25 mouse cellular contexts compared by ENCODE assay signal in the genomic region with DNA sequence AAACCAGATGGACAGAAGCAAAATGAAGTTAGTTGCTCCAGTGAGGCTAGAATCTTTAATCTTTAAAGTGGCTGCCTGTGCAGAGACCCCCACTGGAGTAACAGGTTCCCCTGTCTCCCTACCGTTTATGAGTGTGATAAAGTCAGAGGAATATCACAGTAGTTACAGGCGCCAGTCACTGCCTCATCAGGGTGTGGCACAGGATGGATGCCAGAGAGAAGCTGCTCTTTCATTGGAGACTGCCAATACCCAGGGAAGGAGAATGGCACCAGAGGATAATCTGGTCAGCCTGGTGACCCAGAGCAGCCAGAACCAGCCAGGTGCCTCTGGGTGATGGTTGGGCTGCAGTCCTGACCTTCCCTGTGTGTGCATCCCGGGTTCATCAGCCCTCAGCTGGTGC.
"Had no signal": no experiment of that assay in that cellular context is flagged by ENCODE, and none has a peak within 500 bp of the region (broad histone marks: within the 10 kb centered on the region; RNA-seq: fewer than 3 reads in every experiment).

No protein-coding gene starts in this region.

- H3K36me3 ChIP-seq: heart, embryonic 10.5 days; heart, embryonic 12.5 days; hindbrain, embryonic 10.5 days; hindbrain, embryonic 12.5 days; intestine, embryonic 15.5 days; limb, embryonic 13.5 days; limb, embryonic 15.5 days had no signal

- H3K4me3 ChIP-seq: gastrocnemius, adult 2 months; heart, embryonic 10.5 days; heart, embryonic 12.5 days; hindbrain, embryonic 10.5 days; hindbrain, embryonic 12.5 days; intestine, embryonic 15.5 days; limb, embryonic 13.5 days; limb, embryonic 15.5 days had no signal

- H3K27me3 ChIP-seq: heart, embryonic 12.5 days; hindbrain, embryonic 12.5 days; intestine, embryonic 15.5 days; limb, embryonic 13.5 days; limb, embryonic 15.5 days had no signal

- H3K9ac ChIP-seq: heart, embryonic 12.5 days; hindbrain, embryonic 12.5 days; hindbrain, embryonic 14.5 days; intestine, embryonic 15.5 days; limb, embryonic 13.5 days; limb, embryonic 15.5 days had no signal

- H3K4me1 ChIP-seq: hindbrain, embryonic 10.5 days; hindbrain, embryonic 12.5 days; intestine, embryonic 15.5 days; limb, embryonic 13.5 days; limb, embryonic 15.5 days had no signal

- H3K4me2 ChIP-seq: heart, embryonic 12.5 days; hindbrain, embryonic 12.5 days; hindbrain, embryonic 14.5 days; intestine, embryonic 15.5 days; limb, embryonic 13.5 days; limb, embryonic 15.5 days had no signal

- H3K9me3 ChIP-seq: heart, embryonic 10.5 days; heart, embryonic 12.5 days; hindbrain, embryonic 10.5 days; hindbrain, embryonic 12.5 days; intestine, embryonic 15.5 days; limb, embryonic 13.5 days; limb, embryonic 15.5 days had no signal

- DNase-seq: gastrocnemius, adult 2 months; gastrocnemius, postnatal 10 days; gastrocnemius, postnatal 25 days; heart, adult 18-20 months; heart, postnatal 10 days; heart, postnatal 4 days; kidney, adult 18-20 months; kidney, adult 8-10 months; kidney, postnatal 14 days; kidney, postnatal 36 days; layer of hippocampus, adult 9-11 months; layer of hippocampus, postnatal 36 days; left cerebral cortex, postnatal 4 days had no signal

- ATAC-seq: hindbrain, embryonic 16.5 days; inflammation-experienced regulatory T-cells, adult 6 months; intestine, embryonic 15.5 days; intestine, postnatal 0 days had no signal

- H3K27ac ChIP-seq: gastrocnemius, adult 2 months; heart, embryonic 10.5 days; hindbrain, embryonic 10.5 days; hindbrain, embryonic 12.5 days; hindbrain, embryonic 14.5 days; intestine, embryonic 15.5 days; kidney, postnatal 0 days; limb, embryonic 13.5 days; limb, embryonic 15.5 days had no signal
